Mouse (Mus musculus) adrenal gland, postnatal 14 days (tissue): ENCODE data around the gene Kcnc2. TPM values are rescaled to one million over a fixed set of nuclear protein-coding genes. Genes with fewer than 3 reads are reported as not detected.

Experiments used
- DNase-seq: peaks from one replicate; pipeline ENCODE4 v3.0.0; 2021; ENCODE audit warnings: mixed read lengths
- total RNA-seq: library from RNA; stranded (reverse); gene quantifications from 2 replicates; pipeline ENCODE4 v1.2.3, GENCODE M21; 2021

The Kcnc2 gene
- total RNA-seq, 1 experiment from 2014 or later: 0.30 TPM

DNA sequence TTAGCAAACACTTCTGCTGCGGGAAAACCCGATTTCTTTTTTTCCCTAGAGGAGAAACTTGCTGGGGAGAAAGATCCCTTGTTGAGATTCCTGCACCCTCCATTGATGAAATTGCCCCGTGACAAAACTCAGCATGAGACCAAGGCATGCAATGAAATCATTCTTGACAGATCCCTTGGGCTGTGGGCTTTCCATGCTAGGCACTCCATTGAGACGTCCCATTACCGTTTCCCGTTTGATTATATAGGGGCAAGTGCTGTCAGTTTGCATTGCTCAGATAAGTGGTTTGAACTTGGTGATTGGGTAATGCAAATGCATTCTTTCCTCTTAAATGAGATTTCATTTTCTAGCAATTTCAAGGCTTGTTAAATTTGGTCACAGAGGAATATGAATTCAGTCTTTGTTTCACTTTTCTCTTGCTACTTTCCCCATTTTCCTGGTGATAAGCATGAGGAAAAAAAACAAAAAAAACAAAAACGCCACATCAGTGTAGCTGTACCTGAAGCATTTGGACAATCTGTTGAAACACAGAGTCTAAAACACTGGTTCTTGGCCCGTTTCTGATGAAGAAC, 123.6 kb downstream of the Kcnc2 start:
- no peak for DNase-seq

- peak; percentile 4 for DNase-seq
Observed at GRCm38 (mm10) chr10:112397194-112397593, 126.3 kb downstream of the Kcnc2 start.

- DNase-seq: no peak
Observed at GRCm38 (mm10) chr10:112400591-112401404, 129.9 kb downstream of the Kcnc2 start.

- DNase-seq: no peak
Observed at GRCm38 (mm10) chr10:112409525-112409924, 138.6 kb downstream of the Kcnc2 start.

GRCm38 (mm10) chr10:112423327-112423726, 152.4 kb downstream of the Kcnc2 start:
- DNase-seq: peak; percentile 8

DNA sequence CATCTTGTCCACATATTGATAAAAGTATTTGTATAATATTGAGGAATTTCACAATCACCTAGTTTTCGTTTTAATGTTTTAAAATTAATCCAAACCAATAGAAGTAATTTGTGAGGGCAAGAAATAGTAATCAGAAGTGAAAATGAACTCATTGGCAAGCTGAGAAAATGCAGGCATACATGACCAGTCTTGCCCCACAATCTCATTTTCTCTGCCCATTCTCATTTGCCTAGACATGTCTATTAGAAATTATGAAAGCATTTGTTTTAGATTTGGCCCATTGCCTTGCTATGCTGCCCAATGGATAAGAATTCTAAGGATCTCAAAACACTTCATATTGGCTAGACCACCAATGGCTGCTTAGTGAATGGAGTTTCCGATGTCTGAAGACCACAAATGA, 166.0 kb downstream of the Kcnc2 start:
- DNase-seq: no peak

GRCm38 (mm10) chr10:112444640-112445039, 173.7 kb downstream of the Kcnc2 start:
- no peak for DNase-seq

DNA sequence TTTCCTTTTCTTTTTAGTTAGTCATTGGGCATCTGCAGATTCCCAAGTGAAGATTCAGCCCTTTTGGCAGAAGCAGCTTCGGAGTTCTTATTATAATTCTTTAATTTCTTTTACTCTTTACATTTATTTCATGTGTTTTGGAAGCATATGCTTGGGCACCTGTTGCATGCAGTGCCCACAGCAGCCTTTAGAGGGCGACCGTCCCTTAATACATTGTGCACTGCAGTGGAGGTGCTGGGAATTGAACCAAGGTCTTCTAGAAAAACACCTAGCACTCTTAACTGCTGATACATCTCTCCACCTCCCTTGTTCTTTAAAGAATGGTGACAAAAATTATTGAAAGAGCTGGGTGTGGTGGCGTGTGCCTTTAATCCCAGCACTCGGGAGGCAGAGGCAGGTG, 180.0 kb downstream of the Kcnc2 start:
- DNase-seq: no peak

- DNase-seq: no peak
Observed at GRCm38 (mm10) chr10:112468689-112469384, 197.9 kb downstream of the Kcnc2 start.

- no peak for DNase-seq
Observed at GRCm38 (mm10) chr10:112474122-112474810, 203.3 kb downstream of the Kcnc2 start.

DNA sequence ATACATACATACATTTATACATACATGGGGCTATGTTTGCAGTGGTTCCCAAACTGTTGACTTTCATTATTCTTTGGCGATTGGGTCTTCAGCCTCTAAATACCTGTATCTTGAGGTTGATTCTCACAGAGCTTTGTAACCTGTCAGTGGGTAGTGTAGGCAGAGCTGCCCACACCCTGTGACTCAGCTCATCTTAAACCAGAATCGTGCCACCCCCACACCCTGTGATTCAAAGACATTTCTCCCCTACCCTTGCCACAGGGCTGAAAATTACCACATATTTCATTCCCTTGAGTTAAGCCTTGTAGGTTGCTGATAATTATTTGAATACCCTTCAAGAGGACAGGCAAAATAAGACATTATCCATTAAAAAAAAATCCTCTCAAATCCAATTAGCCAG, 210.5 kb downstream of the Kcnc2 start:
- no peak for DNase-seq

DNA sequence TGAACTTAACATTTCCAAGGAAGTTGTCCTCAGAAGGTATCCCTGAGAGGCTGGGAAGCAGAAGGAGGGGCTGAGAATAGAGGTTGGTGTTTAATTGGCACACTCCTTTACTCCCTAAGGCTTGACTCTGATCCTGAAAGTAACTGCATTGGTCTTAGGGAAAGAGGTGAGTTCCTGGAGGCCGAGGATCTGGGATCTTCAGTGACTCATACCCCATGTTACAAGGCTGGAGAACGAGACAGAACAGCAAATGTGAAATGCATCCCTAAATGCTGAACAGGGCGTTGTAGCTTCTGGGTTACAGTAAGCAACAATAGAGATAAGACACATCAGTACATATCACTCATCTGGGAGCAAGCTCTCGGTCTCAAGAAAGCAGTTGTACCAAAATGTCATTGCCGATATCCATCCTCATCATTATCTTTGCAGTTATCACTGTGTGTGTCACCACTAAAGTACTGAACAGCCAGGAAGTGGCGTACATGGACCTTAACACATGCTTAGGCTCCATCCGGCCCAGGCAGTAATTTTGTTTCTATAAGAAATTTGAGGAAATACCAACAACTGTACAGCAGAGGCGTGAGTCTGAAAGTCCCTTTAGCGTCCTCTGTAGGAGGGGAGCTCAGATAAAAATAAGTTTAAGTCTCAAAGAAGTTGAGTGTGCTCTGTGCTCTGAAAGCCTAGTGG, 211.1 kb downstream of the Kcnc2 start:
- no peak for DNase-seq

GRCm38 (mm10) chr10:112484387-112485105, 213.6 kb downstream of the Kcnc2 start:
- DNase-seq: no peak

GRCm38 (mm10) chr10:112485819-112486218, 214.9 kb downstream of the Kcnc2 start:
- no peak for DNase-seq

DNA sequence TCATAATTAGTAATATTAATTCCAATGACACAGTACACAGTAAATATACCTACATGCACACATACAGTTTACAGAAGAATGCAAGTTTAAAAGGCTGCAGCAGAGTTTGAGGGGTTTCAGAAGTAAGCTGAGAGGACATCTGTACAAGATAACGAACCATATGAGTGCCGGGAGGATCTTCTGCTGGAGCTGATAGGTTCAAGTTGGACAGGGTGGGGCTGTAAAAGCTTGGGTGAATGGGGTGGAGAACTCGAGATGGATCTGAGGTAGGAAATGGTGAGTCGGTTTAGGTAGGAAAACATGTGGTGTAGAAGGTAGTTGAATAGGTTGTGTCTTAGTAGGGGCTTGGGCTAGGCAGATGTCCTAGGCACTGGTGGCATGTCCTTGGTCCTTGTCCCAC, 217.8 kb downstream of the Kcnc2 start:
- DNase-seq: no peak

Other genes starting within 250 kb of the Kcnc2 start
- gene Glipr1l1, start 210.9 kb upstream of the Kcnc2 start, total RNA-seq: not detected in 2 replicates
- not detected in 2 replicates for gene Glipr1l2, start 187.8 kb upstream of the Kcnc2 start, total RNA-seq
- not detected in 2 replicates for gene Glipr1l3, start 110.8 kb upstream of the Kcnc2 start, total RNA-seq
- not detected in 2 replicates for gene Caps2, start 107.5 kb upstream of the Kcnc2 start, total RNA-seq